Mouse (Mus musculus) hindbrain, postnatal 0 days (tissue): ENCODE data around the gene Letmd1. TPM values are rescaled to one million over a fixed set of nuclear protein-coding genes. Genes with fewer than 3 reads are reported as not detected.
A peak's percentile ranks its signal among the peaks of the same experiment; 100 is the strongest.

Experiments
- ATAC-seq: fragments of 200-750 bp; cut with Nextera tagmentation; 2 replicates; pipeline ENCODE4 v1.8.0; 2017; ENCODE audit warnings: mild to moderate bottlenecking, moderate TSS enrichment, moderate library complexity
- DNase-seq: peaks from one replicate; pipeline ENCODE4 v3.0.0-alpha.2; 2015; ENCODE audit warnings: low spot score
- H3K27ac ChIP-seq: fragments of 300-500 bp; sonication (generic); 2 replicates; pipeline ENCODE4 v1.5.1; 2014; ENCODE audit warnings: mild to moderate bottlenecking
- H3K27me3 ChIP-seq: fragments of 300-500 bp; sonication (generic); 2 replicates; pipeline ENCODE4 v1.6.1; 2014; ENCODE audit warnings: low read length, mixed read lengths; ENCODE audit not compliant: insufficient read depth
- H3K36me3 ChIP-seq: fragments of 300-500 bp; sonication (generic); 2 replicates; pipeline ENCODE4 v1.6.1; 2014; ENCODE audit warnings: low read length, mixed read lengths; ENCODE audit not compliant: insufficient read depth
- H3K4me1 ChIP-seq: fragments of 300-500 bp; sonication (generic); 2 replicates; pipeline ENCODE4 v1.6.1; 2014; ENCODE audit warnings: antibody characterized with exemption, low read length, mixed read lengths; ENCODE audit not compliant: insufficient read depth
- H3K4me2 ChIP-seq: fragments of 300-500 bp; sonication (generic); 2 replicates; pipeline ENCODE4 v1.6.1; 2014; ENCODE audit warnings: low read depth, mild to moderate bottlenecking, low read length, moderate library complexity, mixed read lengths
- H3K4me3 ChIP-seq: fragments of 300-500 bp; sonication (generic); 2 replicates; pipeline ENCODE4 v1.5.1; 2014; ENCODE audit warnings: low read length
- H3K9ac ChIP-seq: fragments of 300-500 bp; sonication (generic); replicated peaks from 2 replicates; pipeline ENCODE4 v1.6.1; 2014; ENCODE audit warnings: mild to moderate bottlenecking, low read length, moderate library complexity, mixed read lengths
- H3K9me3 ChIP-seq: fragments of 300-500 bp; sonication (generic); 2 replicates; pipeline ENCODE4 v1.6.1; 2016; ENCODE audit warnings: low read length, mixed read lengths
- CTCF ChIP-seq: IDR thresholded peaks from 2 replicates; pipeline ENCODE4 v1.5.1; 2016; ENCODE audit warnings: antibody characterized with exemption, control low read depth, low read depth
- WGBS: fragments of 180-500 bp; shearing (Covaris S2); extraction: QIAGEN DNeasy Blood & Tissue Kit; methylation state at CpG from one replicate; pipeline ENCODE4 v1.1.7; 2014; 5-methylcytosine and 5-hydroxymethylcytosine counted together
- polyA plus RNA-seq: library from polyadenylated mRNA; unstranded; fragments of >200 nt; fragmentation: Nextera tagmentation; extraction: Ambion mirVana; gene quantifications from 2 replicates; pipeline ENCODE4 v1.2.1, GENCODE M21; 2015
- total RNA-seq: library from RNA; depleted of rRNA; stranded (reverse); fragments of >200 nt; gene quantifications from 2 replicates; pipeline ENCODE4 v1.2.3, GENCODE M21; 2014

Letmd1 gene
- total and polyA plus RNA-seq, 2 experiments from 2014 or later: 44.7 to 79.5 TPM

DNA sequence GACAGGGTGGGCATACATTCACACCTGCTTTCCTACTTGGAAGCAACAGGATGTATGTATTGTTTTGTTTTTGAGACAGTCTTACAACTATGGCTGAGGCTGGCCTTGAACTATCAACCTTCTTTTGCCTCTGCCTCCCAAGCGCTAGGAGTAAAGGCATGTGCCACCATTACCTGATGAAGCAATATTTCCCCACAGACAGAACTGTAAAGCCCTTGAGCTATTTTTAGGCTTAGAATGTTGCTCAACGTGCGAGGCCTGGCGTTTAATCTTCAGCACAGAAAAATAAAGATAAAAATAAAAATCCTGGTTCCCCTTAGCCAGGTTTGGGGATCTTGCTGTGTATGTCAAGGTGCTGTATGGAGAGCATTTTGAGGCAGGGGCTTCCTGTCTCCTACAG is 32.7 kb upstream of the Letmd1 start:
- DNase-seq (no peak), ATAC-seq (no peak)
- no peaks in the 10 kb centered on the region for H3K27me3 ChIP-seq
- no peak overlapping the region for H3K4me2 ChIP-seq
- H3K4me1 ChIP-seq: no peaks in the 10 kb centered on the region
- no peak overlapping the region for H3K4me3 ChIP-seq
- no peak overlapping the region for H3K27ac ChIP-seq
- no peak overlapping the region for H3K9ac ChIP-seq
- H3K9me3 ChIP-seq: no peaks in the 10 kb centered on the region
- H3K36me3 ChIP-seq: no peaks in the 10 kb centered on the region
- TF ChIP-seq CTCF: no peak
- 84% methylated on average over 4 of the region's 4 CpGs for WGBS

DNA sequence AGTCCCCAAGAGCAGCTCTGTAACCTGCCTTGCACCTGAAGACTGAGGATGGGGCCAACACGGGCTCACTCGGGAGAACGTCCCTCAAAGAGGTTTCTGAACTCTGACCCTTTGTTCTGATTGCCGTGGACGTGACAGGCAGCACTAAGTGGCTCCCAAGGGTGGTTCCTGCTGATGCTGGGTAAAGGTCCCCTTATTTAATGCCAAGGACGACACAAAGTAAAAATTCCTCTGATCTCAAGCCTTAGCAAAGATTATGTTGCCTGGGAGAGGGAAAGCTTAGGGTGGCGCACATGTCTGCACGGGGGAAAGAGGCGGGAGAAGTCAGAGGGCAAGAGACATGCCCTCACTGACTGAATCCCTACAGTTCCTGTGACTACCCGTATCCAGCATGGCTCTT is 32.3 kb upstream of the Letmd1 start:
- Histone ChIP-seq H3K9me3 (no peaks in the 10 kb centered on the region), H3K36me3 (no peaks in the 10 kb centered on the region), H3K4me3 (no peak overlapping the region), H3K9ac (no peak overlapping the region), H3K4me2 (no peak overlapping the region), H3K27me3 (no peaks in the 10 kb centered on the region), H3K4me1 (no peaks in the 10 kb centered on the region), H3K27ac (no peak overlapping the region)
- no peak for TF ChIP-seq CTCF
- ATAC-seq: no peak
- WGBS: 61% methylated on average over 10 of the region's 10 CpGs
- no peak for DNase-seq

DNA sequence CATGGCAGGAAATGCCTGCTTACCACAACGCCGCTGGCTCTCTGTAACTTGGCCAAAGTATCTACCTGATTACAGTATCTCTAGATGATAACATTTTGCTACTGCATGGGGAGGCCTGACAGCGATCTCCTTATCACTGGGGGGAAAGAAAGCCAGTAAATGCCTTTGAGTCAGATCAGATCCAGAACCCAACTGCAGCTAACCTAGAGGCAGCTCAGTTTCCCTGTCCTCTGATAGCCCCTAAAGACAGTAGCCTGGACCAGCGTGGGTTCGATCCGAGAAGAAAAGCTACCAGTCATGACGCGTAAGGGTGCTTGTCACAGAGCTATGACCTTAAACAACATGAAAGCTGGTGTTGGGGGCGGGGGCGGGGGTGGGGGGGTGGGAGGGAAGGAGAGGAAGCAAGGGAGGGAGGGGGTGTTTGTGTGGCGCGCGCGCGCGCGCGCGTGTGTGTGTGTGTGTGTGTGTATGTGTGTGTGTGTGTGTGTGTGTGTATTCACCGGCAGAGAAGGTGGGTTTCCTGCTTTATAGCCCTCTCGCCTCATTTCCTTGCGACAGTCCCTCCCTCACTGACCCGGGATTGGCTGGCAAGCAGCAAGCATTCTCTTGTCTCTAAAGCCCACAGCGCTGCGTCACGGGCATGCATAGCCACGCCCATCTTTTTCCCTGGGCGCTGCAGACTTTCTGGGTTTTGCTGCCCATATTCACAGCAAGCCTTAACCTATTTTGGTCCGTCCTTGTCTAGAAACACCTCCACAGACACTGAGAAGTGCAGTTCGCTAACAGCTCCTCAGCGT is 25.5 kb upstream of the Letmd1 start:
- WGBS: 4% methylated on average over 19 of the region's 31 CpGs
- 0 out of 2 replicates have a peak, but pooled peaks cover 3% of the 10 kb centered on the region for H3K4me1 ChIP-seq
- DNase-seq: peak; percentile 97
- no peaks in the 10 kb centered on the region for H3K9me3 ChIP-seq
- H3K36me3 ChIP-seq: no peaks in the 10 kb centered on the region
- H3K4me2 ChIP-seq: peak overlapping the region; percentile 70
- TF ChIP-seq CTCF: no peak; the same call in 1 of the 2 replicates
- ATAC-seq: peak; percentile 97
- H3K27ac ChIP-seq: peak overlapping the region; percentile 83
- H3K27me3 ChIP-seq: no peaks in the 10 kb centered on the region
- peak overlapping the region; percentile 46 for H3K9ac ChIP-seq
- H3K4me3 ChIP-seq: peak overlapping the region; percentile 34

DNA sequence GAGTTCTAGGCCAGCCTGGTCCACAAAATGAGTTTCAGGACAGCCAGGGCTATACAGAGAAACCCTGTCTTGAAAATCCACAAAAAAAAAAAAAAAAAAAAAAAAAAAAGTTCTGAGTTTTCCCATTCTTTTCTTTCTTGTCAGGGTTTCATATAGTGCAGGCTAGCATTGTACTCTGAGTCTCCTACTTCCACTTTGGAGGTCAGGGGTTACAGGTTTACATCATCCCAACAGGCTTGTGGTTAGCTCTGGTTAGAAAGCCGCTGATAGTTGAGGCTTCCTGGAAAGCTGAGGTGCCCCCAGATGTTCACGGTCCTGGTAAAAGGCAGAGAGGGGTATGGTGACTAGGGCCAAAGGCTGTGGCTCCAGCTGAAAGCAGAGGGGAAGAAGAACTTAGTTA is 21.9 kb upstream of the Letmd1 start:
- WGBS: 79% methylated on average over 2 of the region's 2 CpGs
- Histone ChIP-seq H3K4me1 (0 out of 2 replicates have a peak, but pooled peaks cover 3% of the 10 kb centered on the region), H3K27ac (no peak overlapping the region), H3K36me3 (no peaks in the 10 kb centered on the region), H3K9ac (no peak overlapping the region), H3K4me3 (no peak overlapping the region), H3K9me3 (no peaks in the 10 kb centered on the region), H3K27me3 (no peaks in the 10 kb centered on the region), H3K4me2 (no peak overlapping the region)
- no peak for ATAC-seq
- no peak for TF ChIP-seq CTCF
- no peak for DNase-seq

DNA sequence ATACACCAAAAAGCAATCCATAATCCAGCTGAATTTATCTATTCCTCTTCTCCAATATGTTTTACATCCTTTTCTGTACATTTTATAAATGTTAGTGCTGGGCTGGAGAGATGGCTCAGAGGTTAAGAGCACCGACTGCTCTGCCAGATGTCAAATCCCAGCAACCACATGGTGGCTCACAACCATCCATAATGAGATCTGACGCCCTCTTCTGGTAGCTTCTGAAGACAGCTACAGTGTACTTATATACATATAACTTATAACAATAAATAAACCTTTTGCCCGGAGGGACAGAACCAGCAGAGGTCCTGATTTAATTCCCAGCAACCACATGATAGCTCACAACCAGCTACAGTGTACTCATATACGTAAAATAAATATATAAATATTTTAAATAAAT is 20.3 kb upstream of the Letmd1 start:
- Histone ChIP-seq H3K36me3 (no peaks in the 10 kb centered on the region), H3K4me2 (no peak overlapping the region), H3K9me3 (no peaks in the 10 kb centered on the region), H3K4me3 (no peak overlapping the region), H3K27ac (no peak overlapping the region), H3K4me1 (0 out of 2 replicates have a peak, but pooled peaks cover 3% of the 10 kb centered on the region), H3K9ac (no peak overlapping the region), H3K27me3 (no peaks in the 10 kb centered on the region)
- DNase-seq (no peak), ATAC-seq (no peak)
- WGBS: 79% methylated on average over 4 of the region's 4 CpGs
- 0 out of 2 replicates have a peak, but pooled peaks have one; percentile 2 for TF ChIP-seq CTCF

DNA sequence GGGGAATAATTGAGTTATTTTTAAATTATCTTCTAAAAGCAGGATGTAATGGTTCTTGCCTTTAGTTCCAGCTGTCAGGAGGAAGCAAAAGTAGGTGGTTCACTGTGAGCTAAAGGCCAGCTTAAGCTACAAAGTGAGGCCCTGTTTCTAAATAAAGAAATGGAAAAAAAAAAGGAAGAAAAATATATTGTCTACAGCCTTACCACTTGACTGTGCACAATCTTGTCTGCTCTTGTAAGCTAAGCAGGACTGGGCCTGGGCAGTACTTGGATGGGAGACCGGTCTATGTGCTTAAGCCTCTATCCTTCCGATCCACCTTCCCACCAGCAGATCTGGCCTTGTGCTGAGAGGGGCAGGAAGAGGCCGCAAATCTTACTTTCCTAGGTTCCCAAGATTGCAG is 19.3 kb upstream of the Letmd1 start:
- Histone ChIP-seq H3K9me3 (no peaks in the 10 kb centered on the region), H3K36me3 (no peaks in the 10 kb centered on the region), H3K4me1 (no peaks in the 10 kb centered on the region), H3K27me3 (no peaks in the 10 kb centered on the region), H3K4me2 (no peak overlapping the region), H3K27ac (no peak overlapping the region), H3K9ac (no peak overlapping the region), H3K4me3 (no peak overlapping the region)
- DNase-seq (no peak), ATAC-seq (no peak)
- no peak for TF ChIP-seq CTCF
- 80% methylated on average over 3 of the region's 3 CpGs for WGBS

DNA sequence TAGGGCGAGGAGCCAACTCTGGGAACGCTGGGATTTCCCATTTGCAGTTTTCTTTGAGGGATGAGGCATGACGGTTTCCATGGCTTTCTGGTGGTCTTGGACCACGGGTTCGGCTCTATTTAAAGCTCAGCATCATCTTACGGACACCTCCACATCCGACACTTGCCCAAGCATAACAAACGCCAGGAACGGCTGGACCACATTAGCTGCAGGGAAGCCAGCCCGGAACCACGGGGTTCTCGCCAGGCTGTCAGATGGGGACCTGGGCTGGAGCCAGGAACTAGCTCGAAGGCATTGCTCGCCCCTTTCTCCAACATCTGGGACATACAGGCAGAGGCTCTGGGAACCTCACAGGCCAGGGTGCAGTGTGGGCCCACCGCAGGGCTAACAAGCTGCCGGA is 17.6 kb upstream of the Letmd1 start:
- Histone ChIP-seq H3K27ac (no peak overlapping the region), H3K4me3 (no peak overlapping the region), H3K4me2 (no peak overlapping the region), H3K4me1 (no peaks in the 10 kb centered on the region), H3K36me3 (no peaks in the 10 kb centered on the region), H3K27me3 (no peaks in the 10 kb centered on the region), H3K9me3 (no peaks in the 10 kb centered on the region), H3K9ac (0 out of 2 replicates have a peak overlapping the region, but pooled peaks have one; percentile 6)
- DNase-seq (peak; percentile 61), ATAC-seq (no peak)
- WGBS: 37% methylated on average over 16 of the region's 16 CpGs
- TF ChIP-seq CTCF: no peak
